Mouse (Mus musculus) left cerebral cortex, adult 18-20 months (tissue): ENCODE results near the gene Gm21958. TPM values are rescaled to one million over a fixed set of nuclear protein-coding genes. Genes with fewer than 3 reads are reported as not detected.

ENCODE experiments used
- total RNA-seq, 2 experiments: library from RNA; stranded (reverse); gene quantifications; 2 replicates each; pipeline ENCODE4 v1.2.3; 2021

Gene Gm21958
- total RNA-seq, 2 experiments from 2014 or later, result not detected

Other genes with a start within 250 kb of the Gm21958 start
- gene Supt20, start 21.5 kb downstream of the Gm21958 start, total RNA-seq, result 10 to 100 TPM; 43.2 to 45.0 TPM
- gene Exosc8, start 21.0 kb upstream of the Gm21958 start, total RNA-seq, result 10 to 100 TPM; 31.4 to 31.9 TPM
- 10 to 100 TPM; 18.6 to 19.7 TPM for gene Alg5, start 21.2 kb upstream of the Gm21958 start, total RNA-seq
- 10 to 100 TPM in 1 of 2 experiments, 1 to 10 TPM in 1; 7.9 to 10.7 TPM for gene Smad9, start 41.2 kb upstream of the Gm21958 start, total RNA-seq
- gene Rfxap, start 93.4 kb upstream of the Gm21958 start, total RNA-seq, result 10 to 100 TPM; 46.9 to 47.2 TPM
- gene Sertm1, start 201.5 kb upstream of the Gm21958 start, total RNA-seq, result 10 to 100 TPM; 22.9 to 26.8 TPM